Mouse (Mus musculus) hindbrain, embryonic 15.5 days (tissue): Measurements from ENCODE around the gene Havcr2. TPM values are rescaled to one million over a fixed set of nuclear protein-coding genes. Genes with fewer than 3 reads are reported as not detected.

Experiments
- ATAC-seq: fragments of 200-750 bp; cut with Nextera tagmentation; 2 replicates; pipeline ENCODE4 v1.8.0; 2017; ENCODE audit warnings: low read depth, moderate number of reproducible peaks, moderate TSS enrichment; ENCODE audit not compliant: low FRiP score
- H3K27ac ChIP-seq: fragments of 300-500 bp; sonication (generic); replicated peaks from 2 replicates; pipeline ENCODE4 v1.5.1; 2015; ENCODE audit warnings: mild to moderate bottlenecking, inconsistent platforms
- H3K27me3 ChIP-seq: fragments of 300-500 bp; sonication (generic); 2 replicates; pipeline ENCODE4 v1.6.1; 2015; ENCODE audit warnings: control low read depth, inconsistent platforms
- H3K36me3 ChIP-seq: fragments of 300-500 bp; sonication (generic); 2 replicates; pipeline ENCODE4 v1.6.1; 2015; ENCODE audit warnings: control low read depth, inconsistent platforms
- H3K4me1 ChIP-seq: fragments of 300-500 bp; sonication (generic); replicated peaks from 2 replicates; pipeline ENCODE4 v1.6.1; 2015; ENCODE audit warnings: control low read depth, inconsistent platforms
- H3K4me2 ChIP-seq: fragments of 300-500 bp; sonication (generic); 2 replicates; pipeline ENCODE4 v1.6.1; 2015; ENCODE audit warnings: moderate library complexity, mild to moderate bottlenecking, inconsistent platforms
- H3K4me3 ChIP-seq: fragments of 300-500 bp; sonication (generic); 2 replicates; pipeline ENCODE4 v1.5.1; 2015; ENCODE audit warnings: mild to moderate bottlenecking, inconsistent platforms
- H3K9ac ChIP-seq: fragments of 300-500 bp; sonication (generic); 2 replicates; pipeline ENCODE4 v1.6.1; 2015; ENCODE audit warnings: inconsistent platforms
- H3K9me3 ChIP-seq: fragments of 300-500 bp; sonication (generic); 2 replicates; pipeline ENCODE4 v1.6.1; 2016; ENCODE audit warnings: control low read depth, inconsistent platforms
- WGBS: fragments of 180-500 bp; shearing (Covaris S2); methylation state at CpG from one replicate; pipeline ENCODE4 v1.1.7; 2015; 5-methylcytosine and 5-hydroxymethylcytosine counted together
- polyA plus RNA-seq: library from polyadenylated mRNA; unstranded; fragments of >200 nt; fragmentation: Nextera tagmentation; extraction: Ambion mirVana; gene quantifications from 2 replicates; pipeline ENCODE4 v1.2.1, GENCODE M21; 2015

Gene Havcr2
- polyA plus RNA-seq, 1 experiment from 2014 or later = 0.12 TPM

- H3K4me2 ChIP-seq = peak overlapping the region; percentile 94
- no peaks in the 10 kb centered on the region for H3K9me3 ChIP-seq
- peaks cover 12% of the 10 kb centered on the region for H3K4me1 ChIP-seq
- H3K36me3 ChIP-seq = peaks cover 15% of the 10 kb centered on the region
- peak overlapping the region; percentile 99 for H3K4me3 ChIP-seq
- ATAC-seq = no peak
- H3K27me3 ChIP-seq = 0 out of 2 replicates have a peak, but pooled peaks cover 3% of the 10 kb centered on the region
- H3K27ac ChIP-seq = peak overlapping the region; percentile 91; the same call in 1 of the 2 replicates
- 2% methylated on average over 23 of the region's 23 CpGs for WGBS
- peak overlapping the region; percentile 91 for H3K9ac ChIP-seq
These were observed 17.2 kb upstream of the Havcr2 start for GRCm38 (mm10) chr11:46437459-46438000.

DNA sequence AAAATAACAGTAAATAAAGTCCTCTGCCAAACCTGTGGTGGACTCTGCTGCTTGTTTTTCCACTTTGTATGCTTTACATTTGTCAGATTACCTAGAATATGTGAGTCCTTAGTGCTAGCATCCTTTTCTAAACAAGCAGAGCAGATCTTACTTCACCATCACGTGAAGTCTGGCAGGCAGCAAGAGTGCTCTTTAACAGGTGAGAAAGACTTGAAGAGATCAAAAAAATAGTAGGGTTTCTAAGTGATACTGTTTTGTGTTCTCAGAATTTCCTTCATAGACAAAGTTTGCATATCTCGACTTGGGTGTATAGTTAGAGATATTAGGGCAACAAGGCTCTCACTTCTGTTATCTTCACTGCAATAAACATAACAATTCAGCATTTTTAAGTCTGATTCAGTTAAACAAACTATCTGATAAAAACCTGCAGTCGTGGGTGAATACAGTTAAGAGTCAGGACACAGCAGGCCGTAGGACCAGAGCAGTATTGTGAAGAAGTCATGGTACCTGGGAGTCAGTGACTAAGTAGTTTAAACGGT, 15.7 kb upstream of the Havcr2 start:
- Histone ChIP-seq H3K4me1 (peaks cover 12% of the 10 kb centered on the region), H3K4me3 (no peak overlapping the region), H3K4me2 (no peak overlapping the region), H3K9me3 (no peaks in the 10 kb centered on the region), H3K9ac (no peak overlapping the region), H3K27me3 (no peaks in the 10 kb centered on the region), H3K36me3 (peaks cover 21% of the 10 kb centered on the region), H3K27ac (no peak overlapping the region)
- no peak for ATAC-seq
- WGBS = 96% methylated on average over 5 of the region's 5 CpGs

GRCm38 (mm10) chr11:46441774-46442173, 13.0 kb upstream of the Havcr2 start:
- WGBS = 94% methylated on average over 1 of the region's 1 CpGs
- H3K36me3 ChIP-seq = peaks cover 21% of the 10 kb centered on the region
- H3K4me1 ChIP-seq = peaks cover 9% of the 10 kb centered on the region
- ATAC-seq = no peak
- H3K27me3 ChIP-seq = no peaks in the 10 kb centered on the region
- no peak overlapping the region for H3K4me2 ChIP-seq
- no peaks in the 10 kb centered on the region for H3K9me3 ChIP-seq
- no peak overlapping the region for H3K4me3 ChIP-seq
- H3K9ac ChIP-seq = no peak overlapping the region
- H3K27ac ChIP-seq = no peak overlapping the region

GRCm38 (mm10) chr11:46443152-46443551, 11.6 kb upstream of the Havcr2 start:
- Histone ChIP-seq H3K4me3 (no peak overlapping the region), H3K27me3 (no peaks in the 10 kb centered on the region), H3K36me3 (peaks cover 21% of the 10 kb centered on the region), H3K9ac (no peak overlapping the region), H3K4me1 (0 out of 2 replicates have a peak, but pooled peaks cover 4% of the 10 kb centered on the region), H3K27ac (no peak overlapping the region), H3K4me2 (no peak overlapping the region), H3K9me3 (no peaks in the 10 kb centered on the region)
- WGBS = 95% methylated on average over 1 of the region's 1 CpGs
- ATAC-seq = no peak

DNA sequence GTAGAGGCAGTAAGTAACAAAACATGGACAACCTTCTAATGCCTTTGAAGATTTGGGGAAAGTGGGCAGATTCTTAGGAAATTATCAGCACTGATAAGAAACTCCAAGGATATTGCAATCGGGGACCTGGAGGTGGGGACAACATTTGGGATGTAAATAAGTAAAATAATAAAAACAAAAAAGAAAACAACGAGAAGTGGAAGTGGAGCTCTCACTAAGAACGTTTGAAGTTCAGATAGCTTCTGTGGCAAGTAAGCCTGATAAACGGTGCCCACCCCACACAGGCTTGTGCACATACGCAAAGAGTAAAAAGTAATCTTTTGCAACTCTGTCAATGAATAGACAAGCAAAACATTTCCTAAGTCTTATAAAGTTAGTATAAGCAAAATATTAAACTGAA, 10.8 kb upstream of the Havcr2 start:
- Histone ChIP-seq H3K4me1 (no peaks in the 10 kb centered on the region), H3K4me2 (no peak overlapping the region), H3K27me3 (no peaks in the 10 kb centered on the region), H3K36me3 (peaks cover 21% of the 10 kb centered on the region), H3K9me3 (no peaks in the 10 kb centered on the region), H3K4me3 (no peak overlapping the region), H3K27ac (no peak overlapping the region), H3K9ac (no peak overlapping the region)
- WGBS = 94% methylated on average over 5 of the region's 5 CpGs
- no peak for ATAC-seq

- H3K4me3 ChIP-seq = no peak overlapping the region
- no peak overlapping the region for H3K27ac ChIP-seq
- no peaks in the 10 kb centered on the region for H3K4me1 ChIP-seq
- H3K36me3 ChIP-seq = peaks cover 14% of the 10 kb centered on the region
- no peak overlapping the region for H3K4me2 ChIP-seq
- WGBS = 91% methylated on average over 6 of the region's 6 CpGs
- no peaks in the 10 kb centered on the region for H3K9me3 ChIP-seq
- ATAC-seq = no peak
- H3K9ac ChIP-seq = no peak overlapping the region
- H3K27me3 ChIP-seq = no peaks in the 10 kb centered on the region
These were observed 8.6 kb upstream of the Havcr2 start for GRCm38 (mm10) chr11:46446150-46446549.

GRCm38 (mm10) chr11:46447644-46448484, 6.9 kb upstream of the Havcr2 start:
- no peak overlapping the region for H3K4me3 ChIP-seq
- H3K27me3 ChIP-seq = no peaks in the 10 kb centered on the region
- no peaks in the 10 kb centered on the region for H3K4me1 ChIP-seq
- 79% methylated on average over 13 of the region's 13 CpGs for WGBS
- H3K9me3 ChIP-seq = no peaks in the 10 kb centered on the region
- H3K4me2 ChIP-seq = no peak overlapping the region
- no peak overlapping the region for H3K27ac ChIP-seq
- ATAC-seq = no peak
- no peak overlapping the region for H3K9ac ChIP-seq
- H3K36me3 ChIP-seq = peaks cover 6% of the 10 kb centered on the region; the same call in 1 of the 2 replicates

DNA sequence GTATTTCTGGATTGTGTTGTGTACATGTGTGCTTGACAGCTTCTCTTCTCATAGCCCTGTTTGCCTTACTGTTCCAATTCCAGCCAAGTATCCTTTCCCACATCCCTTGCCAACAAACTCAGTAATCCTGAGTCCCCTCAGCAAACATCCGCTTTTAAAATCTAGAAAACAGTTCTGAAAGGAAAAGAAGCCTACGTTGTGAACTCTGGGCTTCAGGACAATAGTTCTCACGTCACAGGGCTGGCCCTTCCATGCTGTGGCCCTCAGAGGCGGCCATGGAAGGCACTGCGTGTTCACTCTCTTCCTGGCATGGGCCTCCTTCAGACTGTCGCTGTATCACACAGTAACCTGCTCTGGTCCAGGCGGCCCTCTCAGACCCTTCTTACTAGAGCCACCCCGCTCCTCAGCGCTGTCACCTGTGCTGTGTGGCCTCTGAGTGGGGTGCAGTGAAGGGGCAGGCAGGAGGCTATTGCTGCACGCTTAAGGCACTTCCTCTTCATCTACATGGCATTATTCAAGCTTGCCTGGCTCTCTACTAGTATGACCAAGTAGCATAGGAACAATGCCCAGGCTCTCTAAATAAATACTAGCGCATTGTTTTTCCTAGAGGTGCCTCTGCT, 5.2 kb upstream of the Havcr2 start:
- 84% methylated on average over 11 of the region's 11 CpGs for WGBS
- Histone ChIP-seq H3K4me3 (no peak overlapping the region), H3K36me3 (no peaks in the 10 kb centered on the region), H3K4me1 (no peaks in the 10 kb centered on the region), H3K9ac (no peak overlapping the region), H3K4me2 (no peak overlapping the region), H3K9me3 (no peaks in the 10 kb centered on the region), H3K27me3 (no peaks in the 10 kb centered on the region), H3K27ac (no peak overlapping the region)
- ATAC-seq = no peak

DNA sequence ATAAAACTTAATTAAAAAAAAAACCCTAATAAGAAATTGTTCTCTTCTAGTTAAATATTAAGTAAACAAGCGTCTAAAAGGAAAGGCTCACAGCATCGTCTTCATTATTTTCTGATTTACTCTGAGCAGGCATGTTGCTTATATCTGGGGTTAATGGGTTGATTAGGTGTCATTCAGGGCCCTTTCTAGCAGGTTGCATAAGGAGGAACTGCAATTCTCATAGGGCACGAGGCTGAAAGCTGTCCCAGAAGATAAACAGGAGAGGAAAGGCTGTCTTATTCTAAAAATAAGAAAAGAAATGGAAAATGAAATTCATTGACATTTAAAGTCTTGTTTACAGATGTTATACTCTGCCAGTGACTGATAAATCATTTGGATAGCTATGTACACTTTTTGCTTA, 5.2 kb downstream of the Havcr2 start:
- no peak for ATAC-seq
- no peak overlapping the region for H3K27ac ChIP-seq
- no peaks in the 10 kb centered on the region for H3K36me3 ChIP-seq
- no peak overlapping the region for H3K4me2 ChIP-seq
- H3K9me3 ChIP-seq = no peaks in the 10 kb centered on the region
- H3K9ac ChIP-seq = no peak overlapping the region
- H3K27me3 ChIP-seq = no peaks in the 10 kb centered on the region
- WGBS = 86% methylated on average over 3 of the region's 3 CpGs
- no peak overlapping the region for H3K4me3 ChIP-seq
- no peaks in the 10 kb centered on the region for H3K4me1 ChIP-seq

- Histone ChIP-seq H3K4me3 (no peak overlapping the region), H3K4me2 (no peak overlapping the region), H3K27me3 (no peaks in the 10 kb centered on the region), H3K4me1 (no peaks in the 10 kb centered on the region), H3K27ac (no peak overlapping the region), H3K9me3 (no peaks in the 10 kb centered on the region), H3K36me3 (no peaks in the 10 kb centered on the region), H3K9ac (no peak overlapping the region)
- no peak for ATAC-seq
- WGBS = 78% methylated on average over 5 of the region's 5 CpGs
These were observed 6.6 kb downstream of the Havcr2 start for GRCm38 (mm10) chr11:46461362-46461761.

DNA sequence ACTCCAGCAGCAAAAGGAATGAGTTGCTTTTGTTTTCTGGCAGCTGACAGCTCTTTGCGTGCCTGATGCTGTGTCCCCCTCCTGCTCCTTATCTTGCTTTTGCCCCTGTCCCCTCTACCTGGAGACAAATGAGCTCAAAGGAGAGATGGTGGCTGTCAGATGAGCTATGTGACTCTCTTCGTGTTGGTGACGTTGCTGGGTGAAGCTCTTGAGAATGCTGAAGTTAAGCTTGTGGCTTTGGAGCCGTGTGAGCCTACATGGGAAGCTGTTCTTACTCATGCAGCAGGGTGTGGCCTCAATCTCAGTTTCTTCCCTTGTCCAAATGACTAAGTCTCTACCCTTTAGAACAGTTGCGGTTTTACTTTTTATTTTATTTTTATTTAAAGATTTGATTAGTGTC, 7.2 kb downstream of the Havcr2 start:
- H3K27ac ChIP-seq = no peak overlapping the region
- no peak overlapping the region for H3K4me2 ChIP-seq
- H3K9ac ChIP-seq = no peak overlapping the region
- no peaks in the 10 kb centered on the region for H3K4me1 ChIP-seq
- no peaks in the 10 kb centered on the region for H3K36me3 ChIP-seq
- no peaks in the 10 kb centered on the region for H3K9me3 ChIP-seq
- ATAC-seq = no peak
- H3K27me3 ChIP-seq = no peaks in the 10 kb centered on the region
- 74% methylated on average over 5 of the region's 5 CpGs for WGBS
- H3K4me3 ChIP-seq = no peak overlapping the region

DNA sequence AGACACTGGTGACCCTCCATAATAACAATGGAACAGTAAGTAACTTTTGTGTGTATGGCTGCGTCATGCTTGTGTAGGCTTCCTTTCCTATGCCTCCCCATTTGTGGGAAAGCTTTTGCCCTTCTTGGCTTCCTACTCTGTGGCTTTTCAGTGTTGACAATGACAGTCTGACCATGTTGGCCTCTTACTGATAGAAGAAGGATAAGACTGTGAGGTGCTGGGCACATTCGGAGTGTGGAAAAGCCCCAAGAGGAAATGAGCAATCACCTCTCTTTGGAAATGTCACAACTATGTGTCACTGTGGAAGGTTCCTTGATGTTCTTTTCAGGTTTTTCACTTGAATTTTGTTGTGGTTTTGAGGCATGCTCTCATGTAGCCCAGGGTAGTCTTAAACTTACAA, 12.1 kb downstream of the Havcr2 start:
- ATAC-seq = no peak
- no peak overlapping the region for H3K27ac ChIP-seq
- no peak overlapping the region for H3K4me2 ChIP-seq
- H3K4me1 ChIP-seq = no peaks in the 10 kb centered on the region
- no peak overlapping the region for H3K9ac ChIP-seq
- no peaks in the 10 kb centered on the region for H3K27me3 ChIP-seq
- no peak overlapping the region for H3K4me3 ChIP-seq
- H3K36me3 ChIP-seq = no peaks in the 10 kb centered on the region
- WGBS = 91% methylated on average over 2 of the region's 2 CpGs
- H3K9me3 ChIP-seq = no peaks in the 10 kb centered on the region
